Mouse (Mus musculus): ENCODE measurements around the gene Hdac10. TPM values are rescaled to one million over a fixed set of nuclear protein-coding genes. Genes with fewer than 3 reads are reported as not detected.

Hdac10 gene
- total and polyA plus RNA-seq, 3 experiments = 23.3 to 26.6 TPM; not detected in 1

- Histone ChIP-seq H3K4me3 (ENCODE audit: control insufficient read depth in 1 of 2, insufficient read depth in 1 of 2, low read depth in 2 of 2, low read length in 2 of 2) (no peak overlapping the region), H3K79me2 (ENCODE audit: control insufficient read depth, insufficient read depth, low read length, poor library complexity) (no peaks in the 10 kb centered on the region), H3K27ac (ENCODE audit: control insufficient read depth, low read depth, low read length) (no peak overlapping the region), H3K9ac (ENCODE audit: control insufficient read depth, low read depth, low read length, poor library complexity, severe bottlenecking) (peak overlapping the region; percentile 37), H3K9me3 (replicated peaks; ENCODE audit: insufficient read depth, low read length) (no peaks in the 10 kb centered on the region), H3K36me3 (ENCODE audit: control insufficient read depth in 1 of 2, insufficient read depth in 2 of 2, low read length in 2 of 2) (peaks cover 0 to 11% of the 10 kb centered on the region in 2 experiments; a peak in 2 of 4 replicates), H3K4me1 (ENCODE audit: control insufficient read depth in 1 of 2, insufficient read depth in 2 of 2, low read length in 2 of 2) (peaks cover 4 to 16% of the 10 kb centered on the region in 2 experiments; a peak in 3 of 4 replicates), H3K27me3 (ENCODE audit: control insufficient read depth in 1 of 2, insufficient read depth in 2 of 2, low read length in 2 of 2) (no peaks in the 10 kb centered on the region)
- TF ChIP-seq MAX (IDR thresholded peaks at IDR 0.05; ENCODE audit: low read length) (no peak), USF1 (IDR thresholded peaks at IDR 0.05; ENCODE audit: low read depth, low read length) (no peak), MXI1 (IDR thresholded peaks at IDR 0.05; ENCODE audit: low read depth, low read length) (no peak), ETS1 (IDR thresholded peaks at IDR 0.05; ENCODE audit: low read depth, low read length) (no peak), EP300 (IDR thresholded peaks at IDR 0.05; ENCODE audit: low read depth in 1 of 2, low read length in 2 of 2) (no peak), UBTF (IDR thresholded peaks at IDR 0.05; ENCODE audit: borderline replicate concordance, insufficient read depth, low read depth, low read length) (no peak), KAT2A (conservative IDR thresholded peaks at IDR 0.05; ENCODE audit: low read depth, low read length) (no peak), BHLHE40 (IDR thresholded peaks at IDR 0.05; ENCODE audit: borderline replicate concordance, low read depth, low read length) (no peak), NRF1 (IDR thresholded peaks at IDR 0.05; ENCODE audit: insufficient read depth, low read depth, low read length, poor library complexity, severe bottlenecking) (no peak), USF2 (IDR thresholded peaks at IDR 0.05; ENCODE audit: borderline replicate concordance in 1 of 2, insufficient read depth in 1 of 2, low read depth in 1 of 2, low read length in 2 of 2) (no peak)
- peak; percentile 7 for DNase-seq (ENCODE audit: low read depth, low spot score)
Observed at GRCm38 (mm10) chr15:89177576-89178259, 49.2 kb upstream of the Hdac10 start.

DNA sequence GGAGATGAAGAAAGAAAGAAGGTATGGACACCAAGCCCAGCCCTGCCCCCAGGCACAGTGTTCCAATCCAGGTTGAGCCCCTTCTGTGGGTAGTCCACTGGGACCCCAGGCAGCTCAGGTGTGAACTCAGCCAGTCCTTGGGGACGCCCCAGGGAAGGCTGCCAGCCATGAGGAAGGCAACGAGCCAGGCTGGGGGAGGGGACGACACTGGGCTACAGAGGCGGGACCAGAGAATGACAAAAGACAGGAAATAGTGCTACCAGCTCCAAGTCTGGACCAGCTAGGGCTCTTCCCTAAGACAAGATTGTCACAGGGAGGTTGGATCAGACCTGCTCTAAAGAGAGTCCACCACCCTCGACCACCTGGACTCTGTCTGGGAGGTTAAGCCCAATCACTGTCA lies 48.6 kb upstream of the Hdac10 start:
- Histone ChIP-seq H3K4me1 (ENCODE audit: control insufficient read depth in 1 of 2, insufficient read depth in 2 of 2, low read length in 2 of 2) (peaks cover 4 to 16% of the 10 kb centered on the region in 2 experiments; a peak in 3 of 4 replicates), H3K27me3 (ENCODE audit: control insufficient read depth in 1 of 2, insufficient read depth in 2 of 2, low read length in 2 of 2) (no peaks in the 10 kb centered on the region), H3K79me2 (ENCODE audit: control insufficient read depth, insufficient read depth, low read length, poor library complexity) (no peaks in the 10 kb centered on the region), H3K9ac (ENCODE audit: control insufficient read depth, low read depth, low read length, poor library complexity, severe bottlenecking) (peak overlapping the region; percentile 37), H3K36me3 (ENCODE audit: control insufficient read depth in 1 of 2, insufficient read depth in 2 of 2, low read length in 2 of 2) (peaks cover 0 to 11% of the 10 kb centered on the region in 2 experiments; a peak in 2 of 4 replicates), H3K4me3 (ENCODE audit: control insufficient read depth in 1 of 2, insufficient read depth in 1 of 2, low read depth in 2 of 2, low read length in 2 of 2) (no peak overlapping the region), H3K9me3 (replicated peaks; ENCODE audit: insufficient read depth, low read length) (no peaks in the 10 kb centered on the region), H3K27ac (ENCODE audit: control insufficient read depth, low read depth, low read length) (no peak overlapping the region)
- TF ChIP-seq SMC3 (IDR thresholded peaks at IDR 0.05; ENCODE audit: low read depth, low read length) (no peak), GABPA (IDR thresholded peaks at IDR 0.05; ENCODE audit: low read depth, low read length) (no peak), CHD2 (IDR thresholded peaks at IDR 0.05; ENCODE audit: low read length) (no peak), UBTF (IDR thresholded peaks at IDR 0.05; ENCODE audit: borderline replicate concordance, insufficient read depth, low read depth, low read length) (no peak), ZMIZ1 (IDR thresholded peaks at IDR 0.05; ENCODE audit: low read depth, low read length) (no peak), NRF1 (IDR thresholded peaks at IDR 0.05; ENCODE audit: insufficient read depth, low read depth, low read length, poor library complexity, severe bottlenecking) (no peak), JUND (IDR thresholded peaks at IDR 0.05; ENCODE audit: low read depth, low read length) (no peak)
- peak; percentile 48 for DNase-seq (ENCODE audit: low read depth, low spot score)
